Mouse (Mus musculus): ENCODE results near the gene Ralgps2. TPM values are rescaled to one million over a fixed set of nuclear protein-coding genes. Genes with fewer than 3 reads are reported as not detected.

Gene Ralgps2
- total RNA-seq, 1 experiment from 2014 or later: 654 TPM

- no peak for ATAC-seq (ENCODE audit: extremely low read depth, insufficient number of reproducible peaks, low FRiP score, poor library complexity, severe bottlenecking)
These were observed 86.6 kb downstream of the Ralgps2 start for GRCm38 (mm10) chr1:156852872-156853271.

- ATAC-seq (ENCODE audit: extremely low read depth, insufficient number of reproducible peaks, low FRiP score, poor library complexity, severe bottlenecking): no peak
These were observed 87.0 kb downstream of the Ralgps2 start for GRCm38 (mm10) chr1:156852409-156852808.

- no peak for ATAC-seq (ENCODE audit: extremely low read depth, insufficient number of reproducible peaks, low FRiP score, poor library complexity, severe bottlenecking)
These were observed 92.3 kb downstream of the Ralgps2 start for GRCm38 (mm10) chr1:156847098-156847497.

GRCm38 (mm10) chr1:156841625-156842339 lies 97.6 kb downstream of the Ralgps2 start:
- no peak for ATAC-seq (ENCODE audit: extremely low read depth, insufficient number of reproducible peaks, low FRiP score, poor library complexity, severe bottlenecking)

GRCm38 (mm10) chr1:156838695-156839094 lies 100.7 kb downstream of the Ralgps2 start:
- ATAC-seq (ENCODE audit: extremely low read depth, insufficient number of reproducible peaks, low FRiP score, poor library complexity, severe bottlenecking): no peak

- no peak for ATAC-seq (ENCODE audit: extremely low read depth, insufficient number of reproducible peaks, low FRiP score, poor library complexity, severe bottlenecking)
These were observed 101.2 kb downstream of the Ralgps2 start, which contains the start of gene Angptl1 for GRCm38 (mm10) chr1:156838177-156838576. TSS of gene Angptl1 (plus strand) at chr1:156838562.

- no peak for ATAC-seq (ENCODE audit: extremely low read depth, insufficient number of reproducible peaks, low FRiP score, poor library complexity, severe bottlenecking)
These were observed 120.2 kb downstream of the Ralgps2 start for GRCm38 (mm10) chr1:156819236-156819635.

- no peak for ATAC-seq (ENCODE audit: extremely low read depth, insufficient number of reproducible peaks, low FRiP score, poor library complexity, severe bottlenecking)
These were observed 125.9 kb downstream of the Ralgps2 start for GRCm38 (mm10) chr1:156813485-156813884.

GRCm38 (mm10) chr1:156812716-156813115 lies 126.7 kb downstream of the Ralgps2 start:
- ATAC-seq (ENCODE audit: extremely low read depth, insufficient number of reproducible peaks, low FRiP score, poor library complexity, severe bottlenecking): no peak

- ATAC-seq (ENCODE audit: extremely low read depth, insufficient number of reproducible peaks, low FRiP score, poor library complexity, severe bottlenecking): no peak
These were observed 127.5 kb downstream of the Ralgps2 start for GRCm38 (mm10) chr1:156811928-156812327.

- no peak for ATAC-seq (ENCODE audit: extremely low read depth, insufficient number of reproducible peaks, low FRiP score, poor library complexity, severe bottlenecking)
These were observed 131.1 kb downstream of the Ralgps2 start for GRCm38 (mm10) chr1:156808332-156808731.

GRCm38 (mm10) chr1:156801276-156801675 lies 138.2 kb downstream of the Ralgps2 start:
- no peak for ATAC-seq (ENCODE audit: extremely low read depth, insufficient number of reproducible peaks, low FRiP score, poor library complexity, severe bottlenecking)

- no peak for ATAC-seq (ENCODE audit: extremely low read depth, insufficient number of reproducible peaks, low FRiP score, poor library complexity, severe bottlenecking)
These were observed 143.2 kb downstream of the Ralgps2 start for GRCm38 (mm10) chr1:156796251-156796650.

- no peak for ATAC-seq (ENCODE audit: extremely low read depth, insufficient number of reproducible peaks, low FRiP score, poor library complexity, severe bottlenecking)
These were observed 149.5 kb downstream of the Ralgps2 start for GRCm38 (mm10) chr1:156789844-156790490.

GRCm38 (mm10) chr1:156787164-156787863 lies 152.1 kb downstream of the Ralgps2 start:
- no peak for ATAC-seq (ENCODE audit: extremely low read depth, insufficient number of reproducible peaks, low FRiP score, poor library complexity, severe bottlenecking)

- ATAC-seq (ENCODE audit: extremely low read depth, insufficient number of reproducible peaks, low FRiP score, poor library complexity, severe bottlenecking): no peak
These were observed 153.4 kb downstream of the Ralgps2 start for GRCm38 (mm10) chr1:156786074-156786473.

GRCm38 (mm10) chr1:156784974-156785373 lies 154.5 kb downstream of the Ralgps2 start:
- no peak for ATAC-seq (ENCODE audit: extremely low read depth, insufficient number of reproducible peaks, low FRiP score, poor library complexity, severe bottlenecking)

- no peak for ATAC-seq (ENCODE audit: extremely low read depth, insufficient number of reproducible peaks, low FRiP score, poor library complexity, severe bottlenecking)
These were observed 155.3 kb downstream of the Ralgps2 start for GRCm38 (mm10) chr1:156784116-156784515.

- no peak for ATAC-seq (ENCODE audit: extremely low read depth, insufficient number of reproducible peaks, low FRiP score, poor library complexity, severe bottlenecking)
These were observed 157.2 kb downstream of the Ralgps2 start for GRCm38 (mm10) chr1:156781971-156782850.
